Mouse (Mus musculus): Measurements from ENCODE around the gene Tomm40l. TPM values are rescaled to one million over a fixed set of nuclear protein-coding genes. Genes with fewer than 3 reads are reported as not detected.
A peak's percentile ranks its signal among the peaks of the same experiment; 100 is the strongest.

The Tomm40l gene
- total RNA-seq, 2 experiments from 2014 or later: 70.8 to 76.7 TPM

GRCm38 (mm10) chr1:171232348-171232747 is 10.0 kb upstream of the Tomm40l start:
- DNase-seq (ENCODE audit: low spot score in 2 of 2): no peak
- H3K27ac ChIP-seq: no peak overlapping the region
- TF ChIP-seq CTCF (conservative IDR thresholded peaks at IDR 0.05): no peak
- H3K4me3 ChIP-seq: no peak overlapping the region

- no peak for DNase-seq (ENCODE audit: low spot score in 2 of 2)
- Histone ChIP-seq H3K27ac (no peak overlapping the region), H3K4me3 (no peak overlapping the region)
- TF ChIP-seq CTCF (conservative IDR thresholded peaks at IDR 0.05): no peak
These were observed 9.5 kb upstream of the Tomm40l start for GRCm38 (mm10) chr1:171231844-171232243.

- Histone ChIP-seq H3K27ac (no peak overlapping the region), H3K4me3 (no peak overlapping the region)
- DNase-seq (ENCODE audit: low spot score in 2 of 2): no peak
- TF ChIP-seq CTCF (conservative IDR thresholded peaks at IDR 0.05): no peak
These were observed 7.9 kb upstream of the Tomm40l start for GRCm38 (mm10) chr1:171230215-171230614.

- no peak for DNase-seq (ENCODE audit: low spot score in 2 of 2)
- H3K4me3 ChIP-seq: no peak overlapping the region
- H3K27ac ChIP-seq: no peak overlapping the region
- TF ChIP-seq CTCF (conservative IDR thresholded peaks at IDR 0.05): no peak
These were observed 7.4 kb upstream of the Tomm40l start for GRCm38 (mm10) chr1:171229750-171230149.

GRCm38 (mm10) chr1:171227879-171228278 is 5.6 kb upstream of the Tomm40l start:
- DNase-seq (ENCODE audit: low spot score in 2 of 2): no peak
- no peak for TF ChIP-seq CTCF (conservative IDR thresholded peaks at IDR 0.05)
- H3K4me3 ChIP-seq: no peak overlapping the region
- H3K27ac ChIP-seq: no peak overlapping the region

GRCm38 (mm10) chr1:171226780-171227179 is 4.5 kb upstream of the Tomm40l start:
- no peak overlapping the region for H3K27ac ChIP-seq
- no peak overlapping the region for H3K4me3 ChIP-seq
- TF ChIP-seq CTCF (conservative IDR thresholded peaks at IDR 0.05): no peak
- DNase-seq (ENCODE audit: low spot score in 2 of 2): no peak

- Histone ChIP-seq H3K4me3 (no peak within 1 kb of the TSS), H3K27ac (no peak within 1 kb of the TSS)
- DNase-seq (ENCODE audit: low spot score in 2 of 2): no peak
- TF ChIP-seq CTCF (conservative IDR thresholded peaks at IDR 0.05): no peak
These were observed 2.5 kb upstream of the Tomm40l start, which contains the start of gene Apoa2 for GRCm38 (mm10) chr1:171224857-171225256. TSS of gene Apoa2 (plus strand) at chr1:171225054.

- no peak for DNase-seq (ENCODE audit: low spot score in 2 of 2)
- Histone ChIP-seq H3K4me3 (no peak overlapping the region), H3K27ac (no peak overlapping the region)
- TF ChIP-seq CTCF (conservative IDR thresholded peaks at IDR 0.05): no peak
These were observed 1.5 kb upstream of the Tomm40l start for GRCm38 (mm10) chr1:171223796-171224195.

GRCm38 (mm10) chr1:171223168-171223567 is 854 bp upstream of the Tomm40l start:
- no peak for TF ChIP-seq CTCF (conservative IDR thresholded peaks at IDR 0.05)
- DNase-seq (ENCODE audit: low spot score in 2 of 2): no peak
- peak overlapping the region; percentile 90; the same call in 1 of the 2 replicates for H3K27ac ChIP-seq
- H3K4me3 ChIP-seq: no peak overlapping the region

- TF ChIP-seq CTCF (conservative IDR thresholded peaks at IDR 0.05): no peak
- Histone ChIP-seq H3K4me3 (peak overlapping the region; percentile 70), H3K27ac (peak overlapping the region; percentile 87)
- DNase-seq (ENCODE audit: low spot score in 2 of 2): peak in 1 of 2 experiments; percentile 18
These were observed 777 bp downstream of the Tomm40l start for GRCm38 (mm10) chr1:171221281-171222193.

- peak; percentile 91 to 92 for DNase-seq (ENCODE audit: low spot score in 2 of 2)
- TF ChIP-seq CTCF (conservative IDR thresholded peaks at IDR 0.05): peak; percentile 97
- Histone ChIP-seq H3K27ac (peak overlapping the region; percentile 87), H3K4me3 (peak overlapping the region; percentile 70)
These were observed 1.4 kb downstream of the Tomm40l start for GRCm38 (mm10) chr1:171220871-171221270.

GRCm38 (mm10) chr1:171216241-171216955 is 5.9 kb downstream of the Tomm40l start:
- no peak overlapping the region for H3K27ac ChIP-seq
- TF ChIP-seq CTCF (conservative IDR thresholded peaks at IDR 0.05): no peak
- H3K4me3 ChIP-seq: no peak overlapping the region
- no peak for DNase-seq (ENCODE audit: low spot score in 2 of 2)

GRCm38 (mm10) chr1:171213801-171214496 is 8.4 kb downstream of the Tomm40l start, which contains the start of gene Nr1i3:
TSS of gene Nr1i3 (plus strand) at chr1:171213970.
- H3K4me3 ChIP-seq: no peak within 1 kb of the TSS
- no peak for TF ChIP-seq CTCF (conservative IDR thresholded peaks at IDR 0.05)
- DNase-seq (ENCODE audit: low spot score in 2 of 2): no peak
- H3K27ac ChIP-seq: no peak within 1 kb of the TSS
